Mouse (Mus musculus) layer of hippocampus, postnatal 14 days (tissue): Measurements from ENCODE around the gene Myl6. TPM values are rescaled to one million over a fixed set of nuclear protein-coding genes. Genes with fewer than 3 reads are reported as not detected.
A peak's percentile ranks its signal among the peaks of the same experiment; 100 is the strongest.

Experiments
- DNase-seq, 2 experiments: peaks; one replicate each; pipeline ENCODE4 v3.0.0; 2021 to 2022; ENCODE audit warnings: low spot score in 2 of 2, mixed read lengths in 1 of 2
- total RNA-seq, 2 experiments: library from RNA; stranded (reverse); gene quantifications; 2 replicates each; pipeline ENCODE4 v1.2.3; 2021

Gene Myl6
- total RNA-seq, 2 experiments from 2014 or later: 596 to 608 TPM

DNA sequence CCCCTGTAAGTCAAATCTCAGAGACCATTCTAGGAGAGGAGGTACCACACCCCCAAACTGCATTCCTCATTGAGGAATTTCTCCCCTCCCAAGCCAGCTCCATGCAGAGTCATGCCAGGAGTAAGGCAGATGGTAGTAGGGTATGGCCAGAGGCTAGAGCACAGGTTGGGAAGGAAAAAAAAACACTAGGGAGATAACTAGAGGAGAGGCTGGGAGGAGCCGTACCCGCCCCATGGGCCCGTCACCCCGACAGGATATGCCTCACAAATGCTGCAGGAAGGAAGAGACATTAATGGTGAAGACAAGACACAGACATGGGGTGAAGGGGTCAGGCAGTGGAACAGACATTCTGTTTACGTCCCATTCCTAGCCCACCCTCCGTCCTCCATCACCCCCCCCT is 2.5 kb downstream of the Myl6 start:
- peak in 1 of 2 experiments; percentile 17 for DNase-seq

DNA sequence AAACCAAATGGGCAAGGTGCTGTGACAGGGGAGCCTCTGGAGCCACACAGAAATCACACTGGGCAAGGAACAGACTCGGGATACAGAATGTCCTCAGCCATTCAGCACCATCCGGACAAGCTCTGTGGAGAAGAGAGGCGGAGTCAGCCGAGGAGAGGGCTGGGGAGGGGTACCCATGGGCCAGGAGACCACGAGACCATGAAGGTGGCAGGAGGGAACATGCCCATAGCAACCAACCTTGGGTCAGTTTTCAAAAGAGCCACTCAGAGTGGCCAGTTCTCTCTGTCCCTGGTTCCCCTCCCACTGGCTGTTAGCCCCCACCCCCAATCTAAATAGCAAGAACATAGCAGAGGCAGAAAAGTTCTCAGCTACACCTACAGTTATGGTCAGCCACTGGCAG is 3.0 kb downstream of the Myl6 start:
- no peak for DNase-seq

DNA sequence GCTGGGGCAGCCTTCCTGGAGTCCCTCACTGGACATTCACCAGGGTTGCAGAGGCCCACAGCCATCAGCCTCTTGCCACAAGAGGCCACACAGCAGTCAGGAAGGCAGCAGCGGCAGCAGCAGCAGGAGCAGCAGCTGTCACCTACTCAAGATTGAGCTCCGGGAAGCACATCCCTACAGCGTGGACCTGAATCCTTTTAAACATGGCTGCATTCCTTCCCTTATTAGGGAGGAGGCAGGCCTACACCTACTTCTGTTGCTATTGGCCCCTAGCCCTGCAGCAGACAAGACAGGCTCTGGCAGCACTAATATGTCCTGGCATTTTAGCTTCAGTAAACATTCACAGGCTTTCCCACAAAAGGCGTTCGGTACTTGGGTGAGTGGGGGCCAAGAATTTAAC is 3.7 kb downstream of the Myl6 start:
- DNase-seq: peak; percentile 16 to 50

DNA sequence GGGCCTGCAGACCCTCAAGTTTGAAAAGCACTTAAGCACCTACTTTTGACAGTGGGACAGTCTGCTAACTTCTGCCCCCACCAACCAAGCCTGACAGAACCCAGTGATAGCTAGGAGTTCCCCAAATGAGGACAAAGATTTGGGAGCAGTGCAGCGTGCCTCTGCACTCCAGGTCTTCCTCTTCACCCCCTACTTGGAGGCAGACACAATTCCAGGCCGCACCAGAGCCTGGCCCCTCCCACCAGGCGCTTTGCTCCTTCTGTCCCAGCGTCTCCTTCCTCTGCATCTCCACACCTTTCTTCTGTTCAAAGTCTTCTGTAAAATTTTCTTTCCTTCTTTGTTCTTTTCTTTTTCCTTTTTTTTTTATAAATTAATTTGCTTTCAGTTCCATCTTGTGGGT is 4.2 kb downstream of the Myl6 start:
- DNase-seq: no peak

DNA sequence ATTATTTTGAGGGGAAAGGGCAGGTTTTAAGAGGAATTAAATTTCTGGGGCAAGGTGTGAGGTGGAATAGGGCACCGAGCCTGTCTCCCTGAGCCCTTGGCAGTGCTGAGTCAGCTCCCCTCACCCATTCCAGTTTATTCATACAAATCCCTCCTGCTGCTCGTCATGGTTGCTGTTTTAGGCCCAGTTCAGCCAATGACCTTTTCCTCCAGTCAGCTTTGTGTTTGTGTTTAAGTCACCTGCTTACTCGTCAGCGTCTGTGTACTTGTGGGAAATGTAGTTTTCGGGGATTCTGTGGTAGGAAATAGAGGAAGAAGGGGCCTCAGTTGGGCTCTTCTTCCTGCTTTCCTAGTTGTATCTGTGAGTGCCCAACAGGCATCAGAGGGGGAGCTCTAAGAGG is 4.6 kb downstream of the Myl6 start:
- peak in 1 of 2 experiments; percentile 27 for DNase-seq

DNA sequence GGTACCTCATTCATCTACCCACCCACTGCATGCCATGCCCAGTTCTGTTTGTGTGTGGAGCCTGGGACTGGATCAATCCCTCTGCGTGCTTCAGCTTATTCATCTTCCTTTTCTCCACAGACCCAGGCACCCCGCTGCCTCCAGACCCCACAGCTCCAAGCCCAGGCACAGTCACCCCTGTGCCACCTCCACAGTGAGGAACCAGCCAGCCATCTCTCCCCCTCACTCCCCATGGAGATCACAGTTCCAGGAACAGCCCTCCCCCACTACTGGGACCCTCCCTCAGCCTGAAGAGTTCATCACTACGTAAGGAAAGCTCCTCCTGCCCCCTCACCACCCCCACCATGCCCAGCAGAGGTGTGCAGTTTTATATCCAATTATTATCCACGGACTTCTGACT is 5.2 kb downstream of the Myl6 start:
- DNase-seq: no peak

DNA sequence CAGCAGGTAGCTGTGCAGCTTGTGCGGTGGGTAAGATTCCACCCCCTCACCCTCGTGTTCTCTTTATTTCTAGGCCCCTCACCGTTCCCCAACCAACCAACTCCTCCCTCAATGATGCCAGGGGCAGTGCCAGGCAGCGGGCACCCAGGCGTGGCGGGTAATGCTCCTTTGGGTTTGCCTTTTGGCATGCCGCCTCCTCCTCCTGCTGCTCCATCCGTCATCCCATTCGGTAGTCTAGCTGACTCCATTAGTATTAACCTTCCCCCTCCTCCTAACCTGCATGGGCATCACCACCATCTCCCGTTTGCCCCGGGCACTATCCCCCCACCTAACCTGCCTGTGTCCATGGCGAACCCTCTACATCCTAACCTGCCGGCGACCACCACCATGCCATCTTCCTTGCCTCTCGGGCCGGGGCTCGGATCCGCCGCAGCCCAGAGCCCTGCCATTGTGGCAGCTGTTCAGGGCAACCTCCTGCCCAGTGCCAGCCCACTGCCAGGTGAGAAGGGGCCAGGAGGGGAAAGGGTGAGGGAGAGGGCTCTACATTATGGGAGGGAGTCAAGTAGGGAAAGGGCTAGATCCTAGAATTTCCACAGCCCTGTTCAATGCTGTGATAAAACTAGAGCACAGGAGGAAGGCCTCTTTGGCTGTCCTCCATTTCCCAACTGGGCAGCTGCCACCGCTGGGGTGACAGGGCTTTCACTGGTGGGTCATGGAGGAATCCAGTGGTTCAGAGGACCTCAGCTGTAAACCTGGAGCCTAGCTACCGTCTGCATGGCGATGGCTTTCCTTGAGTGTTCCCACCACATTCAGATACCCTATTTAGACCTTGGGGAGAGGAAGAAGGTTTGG is 5.9 kb downstream of the Myl6 start:
- peak in 1 of 2 experiments; percentile 20 for DNase-seq

DNA sequence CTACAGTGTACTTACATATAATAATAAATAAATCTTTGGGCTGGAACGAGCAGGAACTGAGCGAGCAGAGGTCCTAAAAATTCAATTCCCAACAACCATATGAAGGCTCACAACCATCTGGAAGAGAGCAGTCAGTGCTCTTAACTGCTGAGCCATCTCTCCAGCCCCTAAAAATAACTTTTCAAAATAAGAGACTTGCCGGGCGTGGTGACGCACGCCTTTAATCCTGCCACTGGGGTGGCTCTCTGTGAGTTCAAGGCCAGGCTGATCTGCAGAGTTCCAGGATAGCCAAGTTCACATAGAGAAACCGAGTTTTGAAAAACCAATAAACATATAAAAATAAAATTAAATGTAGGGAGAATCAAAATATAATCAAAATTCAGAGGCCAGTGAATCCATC is 7.6 kb downstream of the Myl6 start:
- DNase-seq: no peak

DNA sequence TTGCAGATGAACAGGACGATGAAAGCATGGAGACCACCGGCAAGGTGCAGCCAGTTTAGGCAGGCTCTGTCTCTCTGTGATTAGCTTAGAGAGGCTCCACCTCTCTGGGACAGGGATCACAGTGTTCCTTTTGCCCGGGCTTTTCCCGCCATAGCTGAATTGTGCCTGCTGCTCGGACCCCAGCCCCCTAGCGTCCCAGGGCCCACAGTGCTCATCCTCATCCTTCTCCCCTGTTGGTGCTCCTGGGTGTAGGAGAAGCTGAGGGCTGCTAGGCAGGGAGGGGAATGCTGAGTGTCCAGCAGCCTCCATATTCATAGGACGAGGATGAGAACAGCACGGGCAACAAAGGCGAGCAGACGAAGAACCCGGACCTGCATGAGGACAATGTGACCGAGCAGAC is 19.6 kb downstream of the Myl6 start:
- no peak for DNase-seq

DNA sequence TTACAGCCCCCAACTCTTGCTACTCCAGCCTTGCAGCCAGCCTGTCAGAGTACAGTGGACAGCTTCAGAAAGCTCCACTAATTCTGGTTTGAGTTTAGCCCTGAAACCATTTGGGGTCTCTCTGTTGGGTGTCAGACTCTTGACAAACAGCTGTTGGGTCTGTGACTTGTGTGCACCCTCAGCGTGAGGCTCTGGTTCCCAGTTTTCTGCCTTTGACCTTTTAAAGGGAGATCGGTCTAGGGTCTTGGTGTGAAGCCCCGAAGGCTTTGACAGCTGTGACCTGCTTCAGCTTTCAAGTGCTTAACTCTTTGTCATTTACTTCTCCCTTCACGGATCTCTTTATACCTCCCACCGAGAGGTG is 33.7 kb downstream of the Myl6 start:
- no peak for DNase-seq

DNA sequence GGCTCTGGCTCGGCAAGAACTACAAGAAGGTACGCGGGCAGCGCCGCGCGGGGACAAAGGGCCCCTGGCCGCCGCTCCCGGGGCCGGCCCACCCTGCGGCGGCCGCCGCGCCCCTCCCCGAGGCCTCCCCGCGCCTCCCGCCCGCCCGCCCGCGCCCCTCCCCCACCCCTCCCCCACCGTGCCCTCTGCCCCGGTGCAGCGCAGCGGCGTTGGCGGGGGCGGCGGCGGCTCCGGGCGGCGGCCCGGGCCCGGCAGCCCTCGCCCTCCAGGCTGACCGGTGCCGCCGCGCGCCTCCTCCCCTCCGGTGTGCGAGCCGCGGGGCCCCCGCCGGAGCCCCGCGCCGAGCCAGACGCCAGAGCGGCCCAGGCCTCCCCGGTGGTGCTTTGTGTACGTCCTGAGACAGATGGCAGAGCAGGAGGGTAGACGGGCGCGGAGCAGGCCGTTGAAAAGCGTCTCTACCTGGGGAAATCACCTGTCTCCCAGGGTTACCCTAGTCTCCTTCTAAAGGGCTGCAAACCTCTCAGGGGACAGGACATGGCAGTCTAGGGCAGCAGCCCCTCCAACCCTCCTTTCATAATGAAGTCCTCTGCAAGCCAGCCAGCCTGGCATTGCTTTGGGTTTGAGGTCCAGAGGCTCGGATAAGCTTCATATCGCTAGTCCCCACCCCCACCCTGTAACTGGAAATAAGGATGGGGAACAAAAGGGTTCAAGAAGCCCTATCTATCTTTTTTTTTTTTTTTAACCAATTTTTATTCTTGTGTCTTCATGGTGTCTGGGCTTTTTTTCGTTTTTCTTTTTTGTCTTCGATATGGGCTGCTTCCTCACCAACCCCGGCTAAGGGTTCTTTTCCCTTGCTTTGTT is 34.3 kb downstream of the Myl6 start:
- DNase-seq: peak; percentile 41 to 64

DNA sequence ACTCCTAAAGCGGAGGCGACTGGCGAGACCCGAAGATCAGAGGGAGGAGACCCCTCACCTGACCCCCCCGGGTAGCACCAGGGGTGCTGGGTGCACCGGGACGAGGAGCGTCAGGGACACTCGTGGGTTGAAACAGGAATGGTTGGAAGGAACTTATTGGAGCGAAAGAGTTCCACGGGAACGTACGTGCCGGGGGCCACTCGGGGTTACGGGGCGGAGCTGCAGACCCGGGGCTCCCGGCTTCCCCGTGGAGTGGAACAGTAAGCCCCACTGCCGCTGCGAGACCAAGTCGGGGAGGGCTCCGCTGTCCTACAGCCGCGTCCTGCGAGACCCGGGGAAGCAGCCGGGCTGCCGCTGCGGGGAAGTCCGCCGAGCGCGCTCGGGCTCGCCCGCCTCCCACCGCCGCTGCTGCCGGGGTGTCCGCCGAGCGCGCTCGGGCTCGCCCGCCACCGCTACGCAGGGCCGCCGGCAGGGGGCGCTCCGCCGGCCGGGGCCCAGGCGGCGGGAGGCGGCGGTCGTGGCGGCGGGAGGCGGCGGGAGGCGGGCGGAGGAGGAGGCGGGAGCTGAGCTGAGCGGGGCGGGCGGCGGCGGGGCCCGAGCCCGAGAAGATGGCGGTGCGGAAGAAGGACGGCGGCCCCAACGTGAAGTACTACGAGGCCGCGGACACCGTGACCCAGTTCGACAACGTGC is 35.1 kb downstream of the Myl6 start, which contains the start of gene Smarcc2:
Smarcc2 (plus strand) TSS at position 530 of the 690 bp plus-strand sequence.
- peak; percentile 74 to 80 for DNase-seq

DNA sequence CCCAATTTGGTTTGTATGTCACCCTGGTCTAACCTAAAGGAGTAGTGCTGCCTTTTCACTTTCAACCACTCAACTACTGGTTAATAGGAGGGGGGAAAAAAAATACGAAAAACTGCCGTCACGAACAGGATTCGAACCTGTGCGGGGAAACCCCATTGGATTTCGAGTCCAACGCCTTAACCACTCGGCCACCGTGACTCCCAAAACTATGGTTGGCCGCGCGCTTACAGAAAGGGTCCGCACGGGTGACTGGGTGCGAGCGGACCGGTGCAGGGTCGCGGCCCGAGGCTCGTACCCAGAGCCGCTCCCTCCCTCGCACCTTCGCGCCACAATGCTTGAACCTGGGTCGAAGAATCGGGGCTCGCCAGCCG is 35.6 kb downstream of the Myl6 start:
- DNase-seq: peak; percentile 95

DNA sequence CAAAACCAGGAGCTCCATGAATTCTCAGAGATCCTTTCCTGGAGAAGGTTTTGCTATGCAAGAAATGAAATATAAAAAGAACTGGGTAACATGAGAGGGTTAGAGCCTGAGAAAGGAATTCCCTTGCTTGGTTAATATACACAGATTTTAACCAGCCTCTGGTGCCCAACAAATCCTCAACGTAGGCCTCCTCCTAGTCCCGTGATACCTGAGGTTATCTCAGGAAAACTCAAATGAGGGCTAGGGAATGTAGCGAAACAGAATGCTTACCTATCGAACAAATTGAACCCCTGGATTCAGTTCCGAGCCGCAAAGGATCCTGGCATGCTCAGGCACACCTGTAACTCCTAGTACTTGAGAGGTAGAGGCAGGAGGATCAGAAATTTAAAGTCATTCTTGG is 36.3 kb downstream of the Myl6 start:
- DNase-seq: no peak

DNA sequence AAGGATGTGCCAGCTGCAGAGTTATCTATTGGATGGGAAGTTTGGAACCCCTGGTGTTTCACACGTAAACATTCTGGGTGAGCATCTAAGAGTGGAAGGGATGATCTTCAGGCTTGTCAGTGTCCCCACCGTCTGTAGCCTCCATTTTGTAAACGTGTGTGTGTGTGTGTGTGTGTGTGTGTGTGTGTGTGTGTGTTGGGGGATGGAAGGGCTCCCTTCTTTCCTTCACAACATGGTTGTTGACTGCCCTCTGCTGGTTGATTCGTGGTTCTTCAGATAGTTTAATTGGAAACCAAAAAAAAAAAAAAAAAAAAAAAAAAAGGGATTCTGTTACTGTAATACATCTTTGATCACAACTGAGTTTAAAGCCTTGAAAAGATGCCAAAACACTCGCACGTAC is 38.7 kb downstream of the Myl6 start:
- peak; percentile 65 to 87 for DNase-seq

DNA sequence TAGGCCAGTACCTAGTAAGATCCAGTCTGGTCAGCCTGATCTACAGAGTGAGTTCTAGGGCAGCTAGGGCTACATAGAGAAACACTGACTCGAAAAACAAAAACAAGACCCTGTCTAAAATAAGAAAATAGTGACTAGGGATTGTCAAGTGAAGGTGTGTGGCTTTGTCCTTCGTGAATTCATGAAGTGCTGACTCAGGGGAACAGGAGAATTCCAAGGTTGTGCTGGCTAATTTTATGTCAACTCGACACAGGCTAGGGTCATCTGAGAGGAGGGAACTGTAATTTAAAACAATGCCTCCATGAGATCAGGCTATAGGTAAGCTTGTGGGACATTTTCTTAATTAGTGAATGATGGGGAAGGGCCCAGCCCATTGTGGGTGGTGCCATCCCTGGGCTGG is 39.5 kb downstream of the Myl6 start:
- no peak for DNase-seq

DNA sequence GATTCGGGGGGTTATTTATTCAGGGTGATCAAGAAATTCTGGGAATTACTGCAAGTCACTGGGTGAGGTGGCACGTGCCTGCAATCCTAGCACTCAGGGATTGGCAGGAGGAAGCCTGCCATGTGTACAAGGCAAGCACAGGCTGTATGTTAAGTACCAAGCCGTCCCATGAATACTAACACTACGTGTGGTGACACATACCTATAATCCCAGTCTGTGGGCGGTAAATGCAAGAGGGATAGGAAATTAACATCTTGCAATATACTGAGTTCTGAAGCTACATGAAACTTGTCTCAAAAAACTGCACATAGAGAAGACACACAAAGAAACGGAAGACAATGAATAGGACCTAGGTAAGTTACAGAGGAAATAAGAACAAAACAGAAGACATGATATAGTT is 42.9 kb downstream of the Myl6 start:
- no peak for DNase-seq

DNA sequence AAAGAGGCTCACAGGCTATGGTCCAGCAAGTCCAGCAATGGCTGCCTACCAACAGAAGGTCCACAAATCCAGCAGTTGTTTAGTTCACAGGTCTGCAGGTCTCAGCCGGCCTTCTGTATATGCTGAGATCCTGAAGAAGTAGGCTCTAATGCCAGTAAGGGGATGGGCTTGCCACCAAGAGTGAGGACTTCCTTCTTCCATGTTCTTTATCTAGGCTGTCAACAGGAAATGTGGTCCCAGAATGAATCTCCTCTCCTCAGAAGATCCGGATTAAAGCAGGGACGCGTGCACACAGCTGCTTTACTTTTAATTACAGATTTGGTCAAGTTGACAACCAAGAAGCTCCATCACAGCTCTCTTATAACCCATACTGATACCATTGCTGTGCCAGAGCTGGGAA is 48.5 kb downstream of the Myl6 start:
- DNase-seq: no peak

DNA sequence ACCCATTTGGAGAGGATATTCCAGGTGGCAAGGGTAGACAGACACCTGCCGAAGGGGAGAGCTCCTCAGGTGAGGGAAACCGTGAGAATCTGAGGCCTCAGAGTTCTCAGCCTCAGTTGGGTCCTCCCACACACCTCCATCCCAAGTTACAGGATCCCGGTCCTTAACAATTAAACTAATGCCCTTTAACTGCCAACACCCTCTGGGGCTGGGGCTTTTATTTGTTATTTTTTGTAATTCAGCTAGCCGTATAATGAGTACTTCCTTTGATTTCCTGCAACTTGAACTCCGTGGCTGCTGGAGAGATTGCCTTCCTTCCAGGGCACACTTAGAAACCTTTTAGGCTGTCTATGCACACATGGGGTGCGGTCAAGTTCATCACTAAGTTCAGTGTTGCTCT is 49.6 kb downstream of the Myl6 start:
- no peak for DNase-seq

DNA sequence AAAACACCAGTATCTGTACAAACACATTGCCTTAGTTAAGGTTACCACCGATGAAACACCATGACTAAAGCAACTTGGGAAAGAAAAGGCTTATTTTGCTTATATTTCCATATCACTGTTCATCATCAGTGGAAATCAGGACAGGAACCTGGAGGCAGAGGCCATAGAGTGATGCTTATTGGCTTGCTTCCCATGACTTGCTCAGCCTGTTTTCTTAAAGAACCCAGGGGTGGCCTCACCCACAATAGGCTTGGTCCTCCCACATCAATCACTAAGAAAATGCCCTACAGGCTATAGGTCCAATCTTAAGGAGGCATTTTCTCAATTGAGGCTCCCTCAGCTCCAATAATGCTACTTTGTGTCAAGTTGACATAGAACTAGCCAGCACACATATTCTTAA is 51.2 kb downstream of the Myl6 start:
- DNase-seq: no peak

DNA sequence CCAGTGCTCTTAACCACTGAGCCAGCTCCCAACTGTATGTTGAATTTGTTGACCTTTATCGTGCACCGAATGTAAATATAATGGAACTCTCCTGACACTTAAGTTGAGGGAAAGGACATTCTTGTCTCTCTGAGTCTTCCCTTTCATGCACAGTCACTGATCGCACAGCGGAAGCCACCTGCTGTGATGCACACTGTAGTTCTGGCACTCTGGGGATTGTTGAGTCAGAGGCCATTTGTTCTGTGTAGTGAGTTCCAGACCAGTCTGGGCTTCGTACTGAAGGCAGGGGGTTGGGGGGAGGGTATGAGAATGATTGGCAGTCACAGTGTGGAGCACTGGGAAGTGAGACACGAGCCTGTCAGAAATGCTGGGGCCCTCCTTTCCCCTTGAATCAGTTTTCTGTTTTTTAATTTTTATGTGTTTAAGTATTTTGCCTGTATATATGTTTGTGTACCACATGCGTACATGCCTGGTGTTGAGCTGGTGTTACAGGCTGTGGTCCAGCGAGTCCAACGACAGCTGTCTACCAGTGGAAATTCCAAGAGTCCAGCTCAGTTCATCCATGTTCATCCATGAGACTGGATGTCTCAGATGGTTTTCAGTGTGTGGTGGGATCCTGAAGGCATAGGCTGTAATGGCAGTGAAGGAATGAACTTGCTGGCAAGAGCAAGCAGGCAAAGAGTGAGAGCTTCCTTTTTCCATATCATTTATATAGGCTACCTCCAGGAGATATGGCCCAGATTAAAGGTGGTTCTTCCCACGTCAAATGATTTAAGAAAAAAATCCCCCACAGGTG is 52.4 kb downstream of the Myl6 start:
- peak in 1 of 2 experiments; percentile 36 for DNase-seq
